Mouse (Mus musculus) gastrocnemius, adult 8-10 months (tissue): Measurements from ENCODE around the gene Cdc42ep4. TPM values are rescaled to one million over a fixed set of nuclear protein-coding genes. Genes with fewer than 3 reads are reported as not detected.

Experiments
- DNase-seq, 2 experiments: peaks; one replicate each; pipeline ENCODE4 v3.0.0; 2022; ENCODE audit warnings: low spot score in 2 of 2
- total RNA-seq, 4 experiments: library from RNA; stranded (reverse); gene quantifications; 2 replicates each; pipeline ENCODE4 v1.2.4; 2022

Gene Cdc42ep4
- total RNA-seq, 4 experiments from 2014 or later, result 2.8 to 6.4 (median 5.0) TPM

GRCm38 (mm10) chr11:113750571-113751483 is 854 bp downstream of the Cdc42ep4 start:
- peak; percentile 43 to 46 for DNase-seq

DNA sequence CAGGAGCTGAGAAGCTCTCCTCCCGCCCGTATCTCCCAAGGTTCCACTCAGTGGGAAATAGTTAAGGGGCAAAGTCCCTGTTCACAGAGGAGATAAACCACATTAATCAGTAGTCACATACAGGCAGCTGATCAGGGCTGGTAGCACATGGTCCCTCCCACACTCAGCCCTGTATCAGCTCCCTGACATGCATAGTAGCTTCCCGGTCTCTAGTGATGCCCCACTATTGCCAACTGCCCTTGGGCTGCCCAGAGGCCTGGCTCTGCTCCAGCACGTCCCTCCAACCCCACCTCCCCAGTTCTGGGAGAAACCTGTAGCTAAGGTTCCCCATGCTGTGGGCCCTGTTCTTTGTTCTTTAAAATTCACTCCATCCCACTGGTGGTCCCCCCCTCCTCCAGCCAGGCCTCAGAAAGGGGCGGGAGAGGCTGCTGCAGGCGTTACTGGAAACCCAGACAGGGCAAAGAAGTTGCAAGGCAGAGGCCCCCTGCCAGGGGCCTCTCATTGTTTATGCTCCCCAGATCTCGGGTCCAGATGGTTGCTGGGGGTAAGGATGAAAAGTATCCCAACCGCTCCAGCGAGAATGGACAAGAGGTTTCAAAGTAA is 1.8 kb downstream of the Cdc42ep4 start:
- no peak for DNase-seq

DNA sequence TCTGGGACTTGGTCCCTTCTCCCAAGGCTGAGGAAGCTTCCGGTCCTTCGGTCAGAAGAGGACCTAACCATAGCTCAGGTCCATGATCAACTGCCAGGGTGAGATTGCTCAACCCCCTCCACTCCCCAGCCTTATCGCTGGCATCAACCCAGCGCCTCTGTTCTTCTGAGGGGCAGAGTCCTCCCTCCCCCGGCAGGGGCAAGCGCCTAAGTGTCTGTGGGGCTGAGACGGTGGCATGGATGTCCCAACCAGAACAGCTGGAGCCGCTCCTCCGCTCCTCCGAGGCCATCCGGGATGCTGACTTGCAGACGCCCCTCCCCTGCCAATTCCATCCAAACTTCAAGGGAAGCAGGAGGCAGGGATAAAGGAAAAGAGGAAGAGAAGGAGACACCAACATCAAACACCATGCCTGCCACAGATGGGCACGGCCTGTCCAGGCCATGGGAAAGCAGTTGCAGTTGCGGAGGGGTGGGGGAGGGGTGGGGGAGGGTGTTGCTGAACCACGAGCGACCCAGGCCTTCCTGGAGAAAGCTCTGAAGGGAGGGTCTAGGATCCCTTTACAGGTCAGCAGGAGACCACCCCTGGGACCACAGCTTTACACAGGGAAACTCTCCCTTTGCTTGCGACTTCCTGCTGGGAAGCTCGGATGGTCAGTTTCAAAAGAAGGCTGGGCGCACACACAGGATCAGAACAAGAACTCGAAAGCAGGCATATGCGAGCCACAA is 2.7 kb downstream of the Cdc42ep4 start:
- no peak for DNase-seq

- no peak for DNase-seq
Observed at GRCm38 (mm10) chr11:113747725-113748380, 3.8 kb downstream of the Cdc42ep4 start.

DNA sequence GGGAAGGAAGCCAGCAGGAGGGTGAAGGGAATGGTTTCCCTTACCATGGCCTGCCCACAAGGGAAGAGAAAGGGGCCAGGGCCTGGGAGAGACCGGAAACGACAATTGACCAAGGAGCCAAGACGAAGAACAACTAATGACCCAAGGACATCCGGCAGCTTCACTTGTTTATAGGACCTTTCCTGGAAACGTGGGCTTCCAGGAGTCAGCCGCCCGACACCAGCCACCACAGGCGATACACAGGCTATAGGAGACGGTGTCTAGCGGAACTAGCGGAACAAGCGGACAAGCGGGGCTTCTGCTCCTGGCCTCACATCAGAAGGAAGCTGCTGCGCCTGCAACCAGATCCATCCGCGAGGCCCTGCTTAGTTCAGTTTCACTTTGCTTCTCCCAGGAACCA is 4.6 kb downstream of the Cdc42ep4 start:
- no peak for DNase-seq

DNA sequence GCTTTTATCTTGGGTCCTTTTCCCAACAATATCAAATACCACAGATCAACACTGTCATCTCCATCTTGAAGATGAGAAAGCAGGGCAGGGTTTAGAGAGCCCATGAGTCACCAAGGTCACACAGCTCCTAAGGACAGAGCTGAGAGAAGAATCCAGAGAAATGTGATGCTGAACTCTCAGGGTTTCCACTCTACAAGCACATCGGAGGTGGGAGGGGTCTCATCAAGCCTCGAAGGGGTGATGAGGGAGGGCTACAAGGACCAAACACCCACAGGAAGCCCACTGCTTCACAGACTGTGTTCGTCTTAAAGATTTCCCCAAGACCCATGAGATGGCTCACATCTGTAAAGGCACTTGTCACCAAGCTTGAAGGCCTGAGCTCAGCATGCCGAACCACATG is 5.7 kb downstream of the Cdc42ep4 start:
- no peak for DNase-seq

DNA sequence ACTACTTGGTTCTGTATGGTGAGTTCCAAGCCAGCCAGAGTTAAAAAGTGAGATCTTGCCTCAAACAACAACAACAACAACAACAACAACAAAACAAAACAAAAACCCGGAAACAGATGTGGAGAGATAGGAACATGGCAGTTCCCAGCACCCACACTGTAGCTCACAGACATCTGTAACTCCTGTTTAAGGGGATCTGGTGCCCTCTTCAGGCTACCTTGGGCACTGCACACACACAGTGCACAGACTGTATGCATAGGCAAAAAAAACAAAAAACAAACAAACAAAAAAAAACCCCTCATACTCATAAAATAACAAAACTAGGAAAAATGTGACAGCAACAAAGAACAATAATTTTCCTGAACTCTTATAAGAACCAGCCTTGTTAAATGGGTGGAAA is 8.7 kb downstream of the Cdc42ep4 start:
- DNase-seq, result no peak

DNA sequence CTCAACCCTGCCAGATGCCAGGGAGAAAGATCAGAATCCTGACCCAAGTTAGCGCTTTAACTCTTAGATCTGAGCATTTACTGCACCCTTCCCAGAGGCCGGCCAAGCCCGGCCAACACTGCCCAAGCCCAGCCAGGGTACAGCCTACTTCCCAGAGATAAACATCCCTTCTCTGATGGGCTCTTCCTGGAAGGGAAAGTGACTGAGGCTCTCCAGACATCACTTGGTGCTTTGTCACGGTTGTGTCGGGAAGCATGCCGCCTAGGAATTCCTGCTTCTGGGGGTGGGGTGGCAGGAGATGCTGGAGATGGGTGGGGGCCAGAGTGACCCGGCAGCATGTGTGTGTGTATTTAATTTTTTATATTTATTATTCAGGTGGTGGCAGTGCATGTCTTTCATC is 11.6 kb downstream of the Cdc42ep4 start:
- DNase-seq, result no peak

DNA sequence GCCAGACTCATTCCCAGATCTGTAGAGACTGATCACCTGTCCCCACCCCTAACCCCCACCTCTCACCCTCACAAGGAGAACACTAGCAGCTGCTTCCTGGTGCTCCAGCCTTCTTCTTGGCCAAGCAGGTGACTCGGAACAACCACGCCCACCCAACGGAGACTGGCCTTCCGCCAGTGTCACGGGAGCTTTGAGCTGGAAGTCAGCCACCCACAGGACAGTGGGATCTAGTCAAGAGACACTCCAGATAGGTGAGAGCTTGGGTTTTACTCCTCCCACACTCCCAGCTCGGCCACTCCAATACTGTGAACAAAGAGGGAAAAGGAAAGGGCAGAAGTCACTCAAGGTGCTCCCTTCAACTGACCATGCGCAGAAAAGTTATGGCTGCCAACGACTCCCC is 12.5 kb downstream of the Cdc42ep4 start:
- no peak for DNase-seq

DNA sequence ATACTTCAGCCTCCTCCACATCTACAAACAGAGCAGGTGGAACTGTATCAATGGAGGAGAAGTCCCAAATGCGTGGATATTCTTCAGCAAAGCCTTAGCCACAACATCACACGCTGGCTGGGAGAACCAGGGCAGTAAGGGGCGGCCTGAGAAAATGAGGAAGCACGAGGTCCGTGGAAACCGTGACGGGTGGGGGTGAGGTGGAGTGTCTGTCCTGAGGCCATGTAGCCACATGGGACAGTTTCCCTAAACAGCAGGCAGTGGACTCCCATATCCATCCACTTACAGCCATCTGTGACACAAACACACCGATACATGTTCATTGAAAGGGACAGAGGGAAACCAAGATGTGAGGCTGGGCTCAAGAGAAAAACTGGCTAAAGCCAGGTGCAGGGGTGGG is 13.8 kb downstream of the Cdc42ep4 start:
- DNase-seq, result no peak

DNA sequence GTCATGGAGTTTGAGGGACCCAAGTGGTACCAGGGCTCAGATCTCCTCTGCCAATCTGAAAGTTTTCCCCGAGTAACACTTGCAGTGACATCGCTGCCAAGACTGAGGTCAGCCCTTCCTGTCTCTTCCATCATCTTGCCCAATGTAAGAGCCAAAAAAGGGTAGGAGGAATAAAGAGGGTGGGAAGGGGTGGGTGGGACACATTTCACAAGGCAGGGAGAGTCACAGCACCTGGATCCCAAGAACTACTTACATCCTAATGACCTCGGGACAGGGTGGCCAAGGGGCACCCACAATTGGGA is 14.2 kb downstream of the Cdc42ep4 start:
- no peak for DNase-seq

DNA sequence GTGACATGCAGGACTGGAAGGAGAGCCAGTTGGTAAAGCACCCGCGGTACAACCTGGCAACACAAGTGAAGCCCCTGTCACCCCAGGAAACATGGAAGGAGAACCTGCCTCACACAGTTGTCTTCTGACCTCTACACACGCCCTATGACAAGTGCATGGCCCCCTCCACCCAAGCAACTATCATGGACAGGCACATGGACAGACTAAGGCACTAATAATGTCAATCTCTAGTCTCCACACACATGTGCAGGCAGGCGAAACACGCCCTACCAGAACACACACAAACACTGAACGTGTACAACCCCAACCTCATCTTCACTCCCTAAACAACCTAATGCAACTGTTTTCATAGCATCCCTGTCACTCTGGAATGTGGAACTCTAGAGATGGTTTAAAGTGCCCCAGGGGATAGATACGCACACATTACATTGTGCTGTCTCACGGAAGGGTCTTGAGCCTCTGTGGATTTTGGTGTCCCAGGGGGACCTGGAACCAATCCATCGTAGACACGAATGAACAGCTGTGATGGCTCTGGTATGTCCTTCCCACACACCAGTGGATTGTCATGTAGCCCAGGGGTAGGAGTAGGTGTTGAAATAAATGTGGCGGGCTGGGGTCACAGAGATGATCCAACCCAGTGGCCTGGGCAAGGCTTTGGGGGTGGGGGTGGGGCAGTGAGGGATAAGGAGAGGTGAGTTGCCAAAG is 14.7 kb downstream of the Cdc42ep4 start:
- no peak for DNase-seq

GRCm38 (mm10) chr11:113735151-113735550 is 16.5 kb downstream of the Cdc42ep4 start:
- DNase-seq, result no peak

GRCm38 (mm10) chr11:113733631-113734364 is 17.9 kb downstream of the Cdc42ep4 start:
- no peak for DNase-seq

- no peak for DNase-seq
Observed at GRCm38 (mm10) chr11:113731945-113732612, 19.6 kb downstream of the Cdc42ep4 start.

GRCm38 (mm10) chr11:113730879-113731278 is 20.8 kb downstream of the Cdc42ep4 start:
- no peak for DNase-seq

DNA sequence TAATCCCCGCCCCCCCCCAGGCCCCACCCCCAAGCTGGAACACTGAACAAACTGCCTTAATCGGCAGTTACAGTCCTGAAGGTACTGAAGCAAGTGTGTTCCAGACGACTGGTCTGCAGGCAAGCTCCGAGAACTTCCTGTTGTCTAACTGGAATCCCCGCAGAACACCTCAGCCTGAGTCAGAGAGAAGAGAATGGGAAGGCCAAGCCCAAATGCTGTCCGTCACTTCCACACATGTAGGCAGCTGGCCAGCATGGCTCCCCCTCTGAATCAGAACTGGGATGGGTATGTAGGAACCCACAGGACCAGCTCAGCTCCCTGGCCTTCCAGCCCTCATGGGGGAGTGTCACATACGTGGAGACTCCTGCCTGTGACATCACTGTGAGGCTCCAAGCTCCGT is 21.8 kb downstream of the Cdc42ep4 start:
- no peak for DNase-seq

GRCm38 (mm10) chr11:113729239-113729638 is 22.4 kb downstream of the Cdc42ep4 start:
- no peak for DNase-seq

- no peak for DNase-seq
Observed at GRCm38 (mm10) chr11:113727992-113728391, 23.7 kb downstream of the Cdc42ep4 start.
